Mouse (Mus musculus) olfactory bulb, adult 2 months (tissue): Measurements from ENCODE around the gene Gm49711.

Experiments
- CTCF ChIP-seq: fragments of 200-500 bp; IDR thresholded peaks from 2 replicates; pipeline ENCODE4 v1.5.1; 2012; ENCODE audit warnings: low read depth, mild to moderate bottlenecking, low read length, moderate library complexity; ENCODE audit not compliant: insufficient read depth
- POLR2A ChIP-seq: fragments of 200-500 bp; IDR thresholded peaks from 2 replicates; pipeline ENCODE4 v1.6.1; 2012; ENCODE audit warnings: mild to moderate bottlenecking, low read depth, low read length, moderate library complexity; ENCODE audit not compliant: insufficient read depth

- TF ChIP-seq CTCF (no peak), POLR2A (no peak)
These were observed 56.7 kb downstream of the Gm49711 start for GRCm38 (mm10) chr16:92114706-92115241.
